Mouse (Mus musculus): ENCODE results near the gene Prkar2a.

Gene Prkar2a

DNA sequence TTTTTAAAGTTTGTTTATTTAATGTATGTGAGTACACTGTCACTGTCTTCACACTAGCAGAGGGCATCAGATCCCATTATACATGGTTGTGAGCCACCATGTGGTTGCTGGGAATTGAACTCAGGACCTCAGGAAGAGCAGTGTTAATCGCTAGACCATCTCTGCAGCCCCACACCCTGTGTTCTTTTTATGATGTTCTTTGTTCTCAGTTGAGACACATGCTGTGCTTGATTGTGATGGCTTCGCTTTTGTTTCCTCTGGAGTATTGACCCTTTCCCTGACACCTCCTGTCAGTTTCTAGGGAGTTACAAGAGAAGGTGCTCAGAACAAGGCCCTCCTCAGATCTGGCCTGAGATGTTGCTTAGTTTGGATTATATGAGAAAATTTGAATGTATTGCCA is 34.6 kb downstream of the Prkar2a start:
- no peak for TF ChIP-seq GATA4 (IDR thresholded peaks at IDR 0.05; ENCODE audit: insufficient replicate concordance, low read length)

DNA sequence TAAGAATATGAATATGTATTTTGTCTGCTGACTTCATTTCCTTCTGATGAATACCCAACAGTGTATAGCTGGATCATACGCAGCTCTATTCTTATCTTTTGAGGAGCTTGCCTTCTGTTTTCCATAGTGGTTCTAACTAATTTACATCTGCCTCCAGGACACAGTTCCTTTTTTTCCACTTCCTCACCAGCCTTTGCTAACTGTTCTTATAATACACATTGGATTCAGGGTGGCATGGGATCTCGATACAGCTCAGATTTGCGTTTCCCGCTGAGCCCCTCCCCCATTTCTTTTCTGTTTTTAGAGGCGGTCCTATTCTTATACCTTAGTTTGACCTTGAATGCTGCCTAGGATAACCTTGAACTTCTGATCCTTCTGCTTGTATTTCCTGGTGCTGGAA is 37.0 kb downstream of the Prkar2a start:
- TF ChIP-seq GATA4 (IDR thresholded peaks at IDR 0.05; ENCODE audit: insufficient replicate concordance, low read length), result no peak

DNA sequence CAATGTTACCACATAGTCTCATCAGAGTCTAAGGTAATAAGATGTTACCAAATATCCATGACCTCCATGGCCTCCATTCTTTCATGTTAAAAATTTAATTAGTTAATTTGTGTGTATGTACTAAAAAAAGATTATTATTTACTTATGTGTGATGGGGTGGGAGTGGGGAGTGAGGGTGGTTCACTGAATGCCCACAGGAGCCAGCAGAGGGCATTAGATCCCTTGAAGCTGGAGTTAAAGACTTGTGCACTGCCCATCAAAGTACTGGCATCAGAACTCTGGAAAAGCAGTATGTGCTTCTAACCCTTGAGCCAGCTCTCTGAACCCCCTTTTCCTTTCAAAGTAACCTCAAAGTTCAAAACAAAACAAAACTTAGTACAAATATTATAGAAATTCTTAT is 39.9 kb downstream of the Prkar2a start:
- no peak for TF ChIP-seq GATA4 (IDR thresholded peaks at IDR 0.05; ENCODE audit: insufficient replicate concordance, low read length)

DNA sequence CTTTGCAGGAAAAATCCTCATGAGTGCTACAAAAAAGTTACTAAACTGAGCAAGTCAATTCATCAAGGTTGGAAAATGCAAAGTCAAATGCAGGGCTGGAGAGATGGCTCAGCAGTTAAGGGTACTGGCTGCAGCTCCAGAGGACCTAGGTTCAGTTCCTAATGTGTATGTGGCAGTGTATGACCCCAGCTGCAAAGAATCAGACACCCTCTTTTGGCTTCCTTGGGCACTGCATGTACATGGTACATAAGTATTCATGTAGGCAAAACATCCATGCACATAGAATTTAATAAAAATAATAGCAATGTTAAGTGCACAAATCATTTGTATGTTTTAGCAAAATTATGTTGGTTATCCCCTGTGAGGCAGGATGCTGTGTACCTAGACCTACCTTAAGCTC is 43.3 kb downstream of the Prkar2a start:
- no peak for TF ChIP-seq GATA4 (IDR thresholded peaks at IDR 0.05; ENCODE audit: insufficient replicate concordance, low read length)

DNA sequence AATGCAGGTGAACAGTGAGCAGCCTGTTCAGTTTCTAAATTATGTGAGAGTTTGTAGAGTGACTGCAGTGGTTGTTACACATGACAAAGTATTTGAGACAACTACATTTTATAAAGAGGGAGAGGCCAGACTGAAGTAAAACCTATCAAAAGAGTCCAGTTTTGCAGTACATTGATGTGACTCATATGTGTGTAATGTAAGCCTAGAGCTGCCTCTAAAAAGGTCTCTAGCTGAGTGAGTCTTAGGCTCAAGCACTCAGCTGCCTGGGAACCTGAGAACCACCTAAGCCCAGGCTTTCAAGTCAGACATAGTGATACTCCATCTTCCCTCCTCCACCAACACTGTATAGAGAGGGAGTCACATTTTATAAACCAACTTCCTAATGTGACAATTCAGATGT is 45.5 kb downstream of the Prkar2a start:
- no peak for TF ChIP-seq GATA4 (IDR thresholded peaks at IDR 0.05; ENCODE audit: insufficient replicate concordance, low read length)

DNA sequence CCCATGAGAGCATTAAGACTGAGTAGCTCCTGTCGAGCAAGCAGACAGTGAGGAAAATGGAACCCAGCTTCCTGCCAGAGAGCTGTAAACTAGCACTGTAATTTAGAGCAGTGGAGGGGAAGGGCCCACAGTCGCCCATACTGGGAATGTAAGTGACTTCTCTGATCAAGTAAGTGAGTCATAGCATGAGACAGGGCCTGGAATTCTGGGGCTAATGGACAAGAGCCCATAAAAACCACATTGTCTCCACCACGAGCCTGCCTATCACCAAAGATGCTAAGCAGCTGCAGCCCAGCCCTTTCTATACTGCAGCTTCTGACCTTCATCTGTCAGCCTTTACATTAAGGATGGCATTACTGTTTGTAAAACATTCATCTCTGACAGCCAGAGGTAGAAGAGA is 50.1 kb downstream of the Prkar2a start:
- TF ChIP-seq GATA4 (IDR thresholded peaks at IDR 0.05; ENCODE audit: insufficient replicate concordance, low read length), result no peak

DNA sequence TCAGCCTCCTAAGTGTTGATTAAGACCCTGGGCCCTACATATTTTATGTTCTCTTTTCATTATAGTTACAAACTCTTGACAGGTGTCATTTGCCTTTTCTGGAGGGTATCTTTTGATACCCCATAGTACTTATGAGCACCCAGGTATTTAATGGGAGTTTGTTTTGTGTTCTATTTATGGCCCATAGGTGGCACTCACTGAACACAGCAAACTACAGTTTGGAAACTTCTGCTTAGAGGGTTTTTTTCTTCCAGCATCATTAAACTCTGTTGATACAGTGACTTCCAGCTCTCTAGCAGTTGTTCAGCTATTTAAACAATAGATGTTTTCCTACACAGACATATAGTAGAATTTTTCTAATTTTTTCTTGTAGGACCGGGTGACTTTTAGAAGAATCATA is 50.9 kb downstream of the Prkar2a start:
- no peak for TF ChIP-seq GATA4 (IDR thresholded peaks at IDR 0.05; ENCODE audit: insufficient replicate concordance, low read length)

DNA sequence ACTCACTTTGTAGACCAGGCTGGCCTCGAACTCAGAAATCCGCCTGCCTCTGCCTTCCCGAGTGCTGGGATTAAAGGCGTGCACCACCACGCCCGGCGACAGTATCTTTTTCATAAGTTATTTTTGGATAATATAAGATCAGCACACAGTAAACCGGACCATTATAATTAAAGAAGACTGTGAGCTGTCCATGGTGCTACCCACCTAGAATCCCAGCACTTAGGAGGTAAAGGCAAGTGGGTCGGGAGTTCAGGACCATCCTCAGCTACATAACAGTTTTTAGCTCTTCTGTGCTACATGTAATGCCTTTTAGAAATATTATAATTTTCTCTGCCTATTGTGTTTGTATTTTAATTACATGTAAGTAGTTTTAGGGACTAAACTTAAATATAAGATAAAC is 52.9 kb downstream of the Prkar2a start:
- no peak for TF ChIP-seq GATA4 (IDR thresholded peaks at IDR 0.05; ENCODE audit: insufficient replicate concordance, low read length)

DNA sequence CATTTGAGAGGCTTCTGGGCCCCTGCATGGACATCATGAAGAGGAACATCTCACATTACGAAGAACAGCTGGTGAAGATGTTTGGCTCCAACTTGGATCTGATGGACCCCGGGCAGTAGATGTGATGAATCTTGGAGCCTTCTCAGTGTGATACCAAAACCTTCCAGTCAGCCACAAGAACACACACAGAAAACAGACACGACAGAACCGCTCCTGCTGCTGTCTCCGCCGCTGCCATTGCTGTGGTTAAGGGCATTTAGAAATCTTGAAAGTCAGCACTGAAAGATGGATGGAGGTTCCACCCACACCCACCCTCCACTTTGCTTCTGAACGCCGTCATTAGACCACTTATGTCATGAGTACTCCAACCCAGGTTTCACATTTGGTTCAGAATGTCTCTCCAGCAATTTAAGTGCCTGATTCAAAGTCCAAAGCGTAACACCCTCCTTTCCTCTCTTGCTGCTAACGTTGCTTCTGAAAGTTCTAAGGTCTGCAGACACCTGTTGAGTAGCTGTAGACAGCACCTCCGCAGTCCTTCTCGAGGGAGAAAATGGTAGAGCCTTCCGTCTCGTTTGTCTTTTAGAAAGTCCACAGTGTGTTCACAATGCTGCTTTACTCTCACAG is 57.9 kb downstream of the Prkar2a start:
- no peak for TF ChIP-seq GATA4 (IDR thresholded peaks at IDR 0.05; ENCODE audit: insufficient replicate concordance, low read length)

DNA sequence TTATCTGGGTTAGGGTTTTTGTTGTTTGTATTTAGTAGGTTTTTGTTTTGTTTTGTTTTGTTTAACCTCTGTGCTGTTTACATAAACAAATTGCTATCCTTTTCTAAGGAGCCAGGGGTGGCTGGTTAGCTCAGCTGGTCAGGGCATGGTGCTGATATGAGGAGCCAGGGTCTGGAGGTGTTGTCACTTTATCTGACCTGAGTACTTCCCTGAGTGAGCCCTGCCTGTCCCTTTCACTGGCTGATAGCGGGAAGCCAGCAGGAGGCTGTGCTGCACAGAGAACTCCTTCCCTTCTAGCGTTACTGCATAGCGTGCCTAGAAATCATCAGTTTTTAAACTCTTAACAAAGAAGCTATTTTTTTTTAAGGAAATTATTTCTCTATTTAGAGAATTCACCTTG is 58.6 kb downstream of the Prkar2a start:
- TF ChIP-seq GATA4 (IDR thresholded peaks at IDR 0.05; ENCODE audit: insufficient replicate concordance, low read length), result no peak

DNA sequence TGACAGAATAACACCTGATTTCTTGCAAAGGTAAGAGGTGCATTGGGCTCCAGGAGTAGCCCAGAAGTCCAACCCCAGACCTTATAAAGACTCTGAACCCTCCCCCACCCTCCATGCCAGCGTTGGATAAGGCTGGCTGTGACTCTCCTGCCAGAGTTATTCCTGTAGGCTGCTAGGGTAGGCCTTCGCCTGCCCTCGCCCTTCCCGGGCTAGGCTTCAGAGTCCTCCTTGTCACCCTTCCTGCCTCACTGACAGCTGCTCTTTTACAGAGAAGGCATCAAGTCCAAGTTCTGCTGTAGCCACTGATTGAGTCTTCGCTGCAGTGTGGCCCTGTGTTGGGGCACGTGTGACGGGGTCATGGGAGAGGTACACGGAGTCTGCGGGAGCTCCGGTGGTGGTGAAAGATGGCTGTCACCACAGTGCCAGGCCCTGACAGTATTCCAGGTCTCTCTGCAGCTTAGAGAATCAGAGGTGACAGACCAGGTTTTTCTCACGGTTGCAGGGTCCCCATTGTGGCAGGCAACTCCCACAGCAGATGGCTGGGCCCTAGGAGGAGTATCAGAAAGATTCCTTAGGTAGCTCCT is 59.6 kb downstream of the Prkar2a start:
- TF ChIP-seq GATA4 (IDR thresholded peaks at IDR 0.05; ENCODE audit: insufficient replicate concordance, low read length), result no peak

DNA sequence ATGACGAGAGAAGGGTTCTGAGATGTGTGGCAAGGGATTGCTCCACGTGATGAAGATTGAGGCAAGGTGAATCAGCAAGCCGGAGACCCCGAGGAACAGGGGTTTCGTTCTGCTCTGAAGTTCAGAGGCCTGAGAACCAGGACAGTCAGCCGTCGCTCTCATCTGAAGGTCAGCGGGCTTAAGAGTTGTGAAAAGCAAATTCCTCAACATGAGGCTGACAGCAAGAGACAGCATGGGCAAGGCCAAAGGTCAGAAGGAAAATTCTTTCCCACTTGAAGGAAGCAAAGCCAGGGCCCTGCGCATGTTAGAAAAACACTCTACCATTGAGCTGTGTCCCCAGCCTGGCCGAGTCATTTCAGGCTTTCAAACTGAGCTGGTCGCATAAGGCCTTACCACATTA is 61.5 kb downstream of the Prkar2a start:
- no peak for TF ChIP-seq GATA4 (IDR thresholded peaks at IDR 0.05; ENCODE audit: insufficient replicate concordance, low read length)

DNA sequence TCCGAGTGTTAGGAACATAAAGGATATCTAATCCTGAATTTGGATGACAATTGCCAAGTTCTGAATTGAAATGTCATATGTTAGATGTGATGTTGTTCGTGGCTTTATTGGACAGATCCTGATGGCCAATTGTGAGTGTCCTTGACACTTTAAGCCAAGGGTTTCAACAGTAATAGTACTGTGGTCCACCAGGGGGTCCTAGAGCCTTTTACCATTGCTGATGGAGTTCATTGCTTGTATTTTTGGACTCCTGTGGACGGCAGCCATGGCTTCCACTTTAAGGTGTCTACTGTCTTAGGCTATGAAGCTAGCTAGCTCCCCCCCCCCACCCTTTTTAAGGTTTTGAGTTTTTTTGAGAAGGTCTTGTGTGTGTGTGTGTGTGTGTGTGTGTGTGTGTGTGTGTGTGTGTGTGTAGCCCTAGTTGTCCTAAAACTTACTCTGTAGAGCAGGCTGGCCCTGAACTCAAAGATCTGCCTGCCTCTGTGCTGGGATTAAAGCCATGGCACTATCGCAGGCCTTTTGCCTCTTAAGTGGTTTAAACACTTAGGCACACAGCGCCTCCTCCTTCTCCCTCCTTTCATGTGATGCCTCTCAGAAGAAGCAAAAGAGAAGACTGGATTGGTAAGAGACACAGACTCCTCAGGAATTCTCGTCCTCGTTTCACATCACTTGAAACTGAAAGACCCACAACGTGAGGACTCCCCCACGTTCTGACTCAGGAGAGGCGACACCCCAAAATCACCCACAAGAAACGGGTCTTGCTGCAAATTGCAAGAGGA is 63.2 kb downstream of the Prkar2a start:
- TF ChIP-seq GATA4 (IDR thresholded peaks at IDR 0.05; ENCODE audit: insufficient replicate concordance, low read length), result no peak

DNA sequence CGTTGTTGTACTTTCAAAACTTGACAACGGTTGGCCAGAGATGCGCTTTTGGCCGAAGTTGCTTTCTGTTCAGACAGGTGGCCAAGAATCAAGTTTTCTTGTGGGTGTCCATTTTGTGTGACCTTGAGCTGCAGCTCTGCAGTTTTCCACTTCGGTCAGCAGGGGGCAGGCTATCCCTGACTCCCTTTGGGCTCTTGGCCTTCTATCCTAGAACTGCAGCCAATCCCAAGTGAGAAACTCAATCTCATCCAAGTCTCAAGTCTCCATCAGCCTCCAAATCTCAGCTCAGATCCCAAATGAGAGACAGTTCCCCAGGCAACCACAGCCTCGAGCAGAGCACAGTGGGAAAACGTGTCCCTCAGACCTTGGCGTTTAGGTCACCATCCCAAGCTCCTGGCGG is 64.2 kb downstream of the Prkar2a start:
- TF ChIP-seq GATA4 (IDR thresholded peaks at IDR 0.05; ENCODE audit: insufficient replicate concordance, low read length), result no peak

DNA sequence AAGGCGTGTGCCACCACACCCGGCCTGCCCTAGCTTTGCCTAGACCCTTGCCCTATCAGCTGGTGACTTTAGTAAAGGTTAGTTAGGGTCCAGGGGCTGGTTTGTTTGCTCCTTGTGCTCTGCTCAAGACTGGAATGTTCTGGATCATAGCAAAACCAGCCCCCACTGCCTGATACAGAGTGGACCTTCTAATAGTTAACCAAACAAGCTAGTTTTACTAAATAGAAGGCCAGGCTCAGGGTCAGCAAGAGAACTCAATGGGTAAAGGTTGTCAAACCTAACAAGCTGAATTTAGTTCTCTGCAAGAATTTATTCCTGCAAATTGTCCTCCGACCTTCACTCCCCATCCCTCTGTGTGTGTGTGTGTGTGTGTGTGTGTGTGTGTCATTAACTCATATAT is 64.9 kb downstream of the Prkar2a start:
- no peak for TF ChIP-seq GATA4 (IDR thresholded peaks at IDR 0.05; ENCODE audit: insufficient replicate concordance, low read length)

DNA sequence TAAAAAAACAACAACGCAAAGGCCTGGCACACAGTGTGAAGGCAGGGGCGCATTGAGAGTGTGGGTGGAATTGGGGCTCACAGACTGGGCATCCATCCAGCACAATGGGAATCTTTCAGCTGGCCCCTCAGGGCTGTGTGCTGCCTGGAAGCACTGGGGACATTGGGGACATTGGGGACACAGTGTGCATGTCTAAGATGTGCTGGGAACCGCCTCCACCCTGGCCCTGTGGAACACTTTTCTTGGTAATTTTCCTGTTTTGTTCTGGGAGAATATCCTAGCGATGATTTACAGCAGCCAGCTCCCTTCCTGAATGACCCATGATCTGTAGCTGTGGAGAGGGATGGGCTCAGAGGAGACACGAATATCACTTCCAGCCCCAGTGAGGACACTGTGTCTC is 65.3 kb downstream of the Prkar2a start:
- no peak for TF ChIP-seq GATA4 (IDR thresholded peaks at IDR 0.05; ENCODE audit: insufficient replicate concordance, low read length)
